Mouse (Mus musculus) MN1 (cell line): ENCODE measurements at regions not wholly inside any gene's neighbourhood (a gene's known extent, or its start where the extent isn't known, plus 50 kb on each side); places are given as distances from the start of the nearest gene placed in this dataset.

Source experiments
- DNase-seq: peaks from one replicate; pipeline ENCODE4 v3.0.0-alpha.2; 2016; ENCODE audit warnings: low spot score

DNA sequence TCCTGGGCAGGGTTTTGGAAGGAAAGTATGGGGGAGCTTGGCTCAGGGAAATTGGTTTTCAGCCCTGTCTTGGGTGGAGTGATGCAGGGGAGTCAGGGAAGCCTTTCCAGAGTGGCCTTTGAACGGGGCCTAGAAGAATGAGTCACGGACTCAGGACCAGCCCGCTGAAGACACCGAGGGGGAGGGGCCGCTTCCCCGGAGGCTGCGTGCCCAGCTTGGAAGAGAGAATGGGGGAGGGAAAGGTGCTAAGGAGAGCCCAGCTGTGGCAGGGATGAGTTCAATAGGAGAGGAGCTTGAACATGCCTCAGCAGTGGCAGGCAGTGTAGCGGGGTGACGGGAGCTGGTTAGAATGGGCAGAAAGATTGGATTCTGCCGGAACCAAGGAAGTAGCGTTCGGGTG lies 337.8 kb downstream of the Zfp706 start:
- peak; percentile 19 for DNase-seq

- no peak for DNase-seq
Observed at GRCm38 (mm10) chr15:36666566-36666965, 341.0 kb downstream of the Zfp706 start.

GRCm38 (mm10) chr15:36664391-36664790 lies 343.2 kb downstream of the Zfp706 start:
- DNase-seq = no peak

GRCm38 (mm10) chr15:36660986-36661385 lies 346.6 kb downstream of the Zfp706 start:
- no peak for DNase-seq
